Mouse (Mus musculus): ENCODE results near the gene Rnps1. TPM values are rescaled to one million over a fixed set of nuclear protein-coding genes. Genes with fewer than 3 reads are reported as not detected.
"Not testable (repeated sequence)": the region's sequence is repeated elsewhere in the genome, so short reads cannot be mapped to it uniquely, and the experiment has no call there.

The Rnps1 gene
- total RNA-seq (2021) = 72.0 and 76.1 TPM in 2 replicates
- long read RNA-seq, transcript Rnps1-207 (1 exons, 2,106 nt) = minor isoform, 10 of 52 reads
- long read RNA-seq, transcript Rnps1-202 (7 exons, 1,646 nt) = major isoform, 16 of 52 reads
- long read RNA-seq, transcript Rnps1-211 (8 exons, 1,769 nt) = minor isoform, 6 of 52 reads
- long read RNA-seq, transcript Rnps1-203 (9 exons, 1,920 nt) = minor isoform, 9 of 52 reads
- long read RNA-seq, partial matches to known transcripts = 7 of 52 reads
- long read RNA-seq, other reads (novel, unspliced or antisense) = 1 of 52 reads

DNA sequence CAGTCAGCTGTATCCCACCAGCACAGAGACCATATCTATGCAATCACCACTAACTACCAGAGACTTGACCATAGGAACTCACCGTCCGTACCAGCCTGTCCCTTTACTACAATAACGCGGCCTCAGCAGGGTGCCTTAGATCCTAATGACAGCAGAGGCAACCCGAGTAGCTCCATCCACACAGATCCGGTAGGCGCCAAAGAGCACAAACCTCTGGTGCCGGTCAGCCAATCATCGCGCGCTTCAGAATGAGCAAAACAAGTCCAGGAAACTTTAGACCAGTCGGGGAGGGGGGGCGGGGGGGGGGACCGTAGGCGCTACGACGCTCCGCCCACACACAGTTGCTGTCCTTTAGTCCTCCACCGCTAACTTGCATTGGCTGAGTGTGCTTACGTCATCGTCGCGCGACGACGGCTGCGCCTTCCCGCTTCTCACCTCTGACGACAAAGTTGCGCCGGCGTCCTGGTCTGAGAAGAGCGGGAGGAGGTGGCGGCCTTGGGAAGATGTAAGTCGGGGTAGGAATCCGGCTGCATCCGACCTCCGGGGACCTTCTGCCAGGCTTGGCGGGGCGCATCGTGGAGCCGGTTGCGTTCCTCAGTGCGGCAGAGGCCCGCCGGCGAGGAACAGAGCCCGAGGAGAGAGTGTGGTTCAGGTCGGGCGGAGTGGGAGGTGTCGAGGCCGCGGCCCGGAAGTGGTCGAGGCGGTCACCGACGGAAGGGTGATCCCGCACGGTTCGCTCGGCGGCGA, at the start of gene Rnps1:
Gene Rnps1 (plus strand): TSS at position 336 of the 747 bp plus-strand sequence.
- DNase-seq = peak; percentile 94

DNA sequence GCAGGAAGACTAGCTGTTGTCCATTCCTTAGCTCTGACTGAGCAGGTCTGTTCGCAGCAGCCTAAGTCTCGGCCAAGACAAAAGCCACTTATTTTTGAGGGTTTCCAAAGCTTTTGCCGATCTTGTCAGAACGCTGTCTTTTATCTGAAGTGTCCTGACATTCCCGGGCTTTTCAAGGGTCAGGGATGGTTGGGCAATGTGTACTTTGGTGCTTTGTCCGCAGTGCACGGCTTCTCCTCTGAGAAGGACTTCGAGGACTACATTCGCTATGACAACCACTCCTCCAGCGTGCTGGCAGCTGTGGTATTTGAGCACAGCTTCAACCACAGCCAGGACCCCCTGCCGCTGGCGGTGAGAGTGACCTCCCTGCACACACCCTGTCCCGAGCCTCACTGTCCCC, 48.5 kb upstream of the Rnps1 start:
- no peak for DNase-seq

DNA sequence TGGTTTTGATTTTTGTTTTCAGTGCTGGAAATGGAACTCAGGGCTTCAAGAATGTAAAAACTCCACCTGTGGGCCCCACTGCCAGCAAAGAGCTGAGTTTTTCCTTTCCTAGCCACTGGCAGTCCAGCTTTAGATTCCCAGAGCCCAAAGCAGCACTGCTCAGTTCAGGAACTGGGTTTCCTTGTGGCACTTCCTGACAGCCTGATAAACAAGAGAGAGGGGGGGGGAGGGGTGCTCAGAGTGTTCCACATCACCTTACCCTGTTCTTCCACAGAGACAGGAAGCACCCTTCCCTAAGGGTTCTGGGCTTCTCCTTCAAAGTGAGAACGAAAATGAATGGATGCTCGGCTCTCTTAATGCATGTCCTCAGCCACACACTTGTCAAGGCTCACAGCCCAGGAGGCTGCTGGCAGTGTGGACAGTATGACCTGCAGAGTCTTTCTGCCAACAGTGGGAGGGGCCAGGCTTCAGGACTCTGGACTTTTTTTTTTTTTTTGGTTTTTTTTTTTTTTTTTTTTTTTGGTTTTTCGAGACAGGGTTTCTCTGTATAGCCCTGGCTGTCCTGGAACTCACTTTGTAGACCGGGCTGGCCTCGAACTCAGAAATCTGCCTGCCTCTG, 39.2 kb upstream of the Rnps1 start:
- no peak for DNase-seq

DNA sequence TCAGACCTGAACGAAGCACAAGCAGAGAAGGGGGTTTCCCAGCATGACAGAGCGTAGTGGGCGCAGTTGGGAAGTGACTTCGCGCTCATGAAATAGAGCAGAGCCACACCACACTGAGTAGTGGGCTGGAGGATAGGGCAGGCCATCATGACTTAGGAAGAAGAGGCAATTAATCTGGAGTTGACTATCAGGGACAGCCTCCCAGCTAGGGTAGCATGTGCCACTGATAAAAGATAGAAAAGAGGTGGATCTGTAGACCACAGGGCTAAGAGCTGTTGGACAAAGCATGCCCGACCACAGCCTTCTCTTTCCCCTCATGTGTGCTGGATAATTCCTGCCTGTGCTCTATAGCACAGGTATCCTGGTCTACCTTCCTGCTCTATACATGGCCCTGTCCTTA, 38.5 kb upstream of the Rnps1 start:
- DNase-seq = no peak

DNA sequence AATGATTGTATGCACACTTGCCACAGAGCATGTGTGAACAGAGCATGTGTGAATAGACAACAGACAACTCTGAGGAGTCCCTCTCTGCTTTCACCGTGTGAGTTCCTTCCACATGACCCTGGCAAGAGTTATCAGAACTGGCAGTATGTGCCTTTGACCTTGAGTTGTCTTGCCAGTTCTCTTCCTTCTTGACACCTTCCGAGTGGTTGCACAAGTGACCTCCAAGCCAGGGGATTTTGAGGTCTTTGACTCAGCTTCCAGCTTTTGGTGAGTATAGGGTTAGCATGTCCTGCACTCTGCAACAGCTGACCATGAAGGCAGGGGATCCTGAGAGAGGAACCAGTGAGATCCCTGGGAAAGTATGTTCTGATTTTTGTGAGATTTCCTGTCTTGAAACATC, 35.9 kb upstream of the Rnps1 start:
- no peak for DNase-seq

DNA sequence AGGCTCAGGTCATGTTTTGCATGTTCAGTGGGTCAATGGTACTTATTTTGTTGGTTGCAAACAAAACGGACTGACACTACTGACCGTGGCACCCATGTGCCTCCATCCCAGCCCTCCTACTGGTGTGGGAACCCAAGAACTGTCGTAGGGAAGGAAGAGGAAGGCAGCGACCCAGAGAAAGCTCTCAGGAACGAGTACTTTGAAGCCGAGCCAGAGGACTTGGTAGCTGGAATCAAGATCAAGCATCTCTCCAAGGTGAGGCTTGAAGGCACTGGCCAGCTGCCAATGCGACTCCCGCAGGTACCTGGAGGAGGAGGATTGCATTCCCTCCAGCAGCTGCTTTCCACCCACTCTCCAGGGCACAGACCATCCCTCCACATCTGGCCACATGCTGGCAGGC, 30.6 kb upstream of the Rnps1 start:
- DNase-seq = no peak

DNA sequence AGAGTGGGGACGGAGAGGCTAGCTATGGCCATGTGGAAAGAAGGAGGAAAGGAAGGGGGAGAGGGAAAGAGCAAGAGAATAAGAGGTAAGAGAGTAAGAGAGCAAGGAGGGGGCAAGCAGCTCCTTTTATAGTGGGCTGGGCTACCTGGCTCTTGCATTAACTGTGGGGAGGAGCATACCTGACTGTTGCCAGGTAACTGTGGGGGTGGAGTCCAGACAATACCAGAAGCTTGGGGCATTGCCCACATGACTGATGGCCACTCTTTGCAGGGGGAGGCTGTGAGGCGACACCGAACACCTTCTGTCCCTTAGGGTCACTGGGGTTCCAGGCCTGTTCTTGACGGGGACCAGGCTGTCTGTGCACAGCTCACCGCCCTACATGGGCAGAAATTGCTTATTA, 25.7 kb upstream of the Rnps1 start:
- DNase-seq = no peak

DNA sequence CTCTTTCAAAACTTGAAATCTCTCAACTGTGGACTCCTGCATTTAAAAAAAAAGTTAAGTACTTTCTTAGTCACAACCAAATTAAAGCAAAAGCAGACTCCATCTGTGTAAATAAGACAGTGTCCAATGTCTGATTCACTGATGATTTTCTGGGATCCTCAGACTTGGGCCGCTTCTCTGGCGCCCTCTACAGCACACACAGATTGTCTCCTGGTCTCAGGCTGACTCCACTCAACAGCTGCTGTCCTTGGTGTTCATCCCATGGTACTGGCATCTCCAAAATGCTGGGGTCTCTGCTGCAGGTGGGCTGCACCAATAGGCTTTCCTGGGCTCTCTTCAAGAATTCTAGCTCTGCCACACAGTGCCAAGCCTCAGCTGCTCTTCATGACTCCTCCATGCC, 24.5 kb upstream of the Rnps1 start:
- DNase-seq = peak; percentile 70

DNA sequence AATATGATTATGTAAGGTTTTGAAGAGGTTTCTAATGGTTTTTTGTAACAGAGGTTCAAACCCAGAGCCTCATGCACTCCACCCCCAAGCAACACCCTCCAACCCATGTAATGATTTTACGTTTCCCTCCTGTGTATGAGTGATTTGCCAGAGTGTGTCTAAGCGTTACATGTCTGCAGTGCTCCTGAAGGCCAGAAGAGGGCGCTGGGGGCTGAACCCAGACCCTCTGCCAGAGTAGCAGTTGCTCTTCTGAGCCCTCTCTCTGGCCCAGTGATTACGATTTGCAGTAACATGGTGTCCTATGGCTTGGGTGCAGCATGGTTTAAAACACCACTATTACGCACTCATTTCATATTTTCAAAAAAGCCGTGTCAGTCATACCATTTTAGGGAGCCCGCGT, 23.2 kb upstream of the Rnps1 start:
- DNase-seq = no peak

DNA sequence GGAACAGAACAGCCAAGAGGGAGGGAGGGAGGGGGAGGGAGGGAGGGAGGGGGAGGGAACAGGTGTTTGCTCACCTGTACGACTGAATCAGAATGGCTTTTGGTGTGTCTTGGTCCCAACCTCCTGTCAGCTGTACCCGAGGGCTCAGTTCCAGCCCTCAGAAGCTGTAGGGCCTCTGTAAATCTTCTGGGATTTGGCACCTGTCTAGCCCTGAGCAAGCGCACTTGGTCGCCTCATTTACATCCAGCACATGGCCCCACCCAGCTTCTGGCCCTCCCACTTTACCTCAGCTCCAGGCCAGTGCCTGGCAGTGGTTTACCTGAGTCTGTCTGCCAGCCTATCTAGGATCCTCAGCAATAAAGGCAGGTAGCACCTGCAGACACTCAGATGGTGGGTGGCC, 20.8 kb upstream of the Rnps1 start:
- no peak for DNase-seq

DNA sequence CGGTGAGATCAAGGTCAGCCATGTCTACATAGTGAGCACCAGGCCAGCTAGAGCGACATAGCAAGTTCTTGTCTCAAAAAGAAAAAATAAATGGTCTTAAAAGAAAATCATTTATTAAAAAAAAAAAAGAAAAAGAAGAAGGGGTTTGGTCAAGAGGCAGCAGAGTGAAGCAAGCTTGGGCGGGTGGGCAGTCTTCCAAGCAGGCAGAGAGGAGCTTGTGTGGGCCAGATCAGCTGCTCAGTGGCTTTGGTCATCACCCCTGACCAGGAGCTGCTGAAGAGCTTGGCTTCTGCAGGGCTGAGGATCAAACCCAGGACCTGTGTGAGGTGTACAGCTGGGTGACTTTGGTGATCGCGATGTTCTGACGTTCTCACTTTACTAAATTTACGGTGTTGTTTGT, 19.9 kb upstream of the Rnps1 start:
- DNase-seq = peak; percentile 56

DNA sequence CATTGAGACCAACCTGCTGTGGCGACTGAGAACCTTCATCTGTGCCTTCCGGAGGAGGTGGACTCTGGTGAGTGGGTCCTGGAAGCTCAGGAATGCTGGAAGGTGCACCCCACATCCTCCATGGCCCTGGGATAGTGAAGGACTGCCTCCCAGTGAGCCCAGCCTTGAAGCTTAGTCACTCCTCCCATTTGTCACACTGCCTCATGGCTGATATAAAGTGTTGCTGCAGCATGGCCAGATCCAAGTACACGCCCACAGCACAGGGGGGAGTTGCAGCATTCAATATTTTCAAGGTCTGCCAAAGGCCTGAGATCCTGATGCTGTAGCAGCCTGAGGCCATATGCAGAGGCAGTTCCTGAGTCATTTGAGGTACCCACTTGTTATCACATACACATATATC, 12.0 kb upstream of the Rnps1 start:
- DNase-seq = peak; percentile 73

DNA sequence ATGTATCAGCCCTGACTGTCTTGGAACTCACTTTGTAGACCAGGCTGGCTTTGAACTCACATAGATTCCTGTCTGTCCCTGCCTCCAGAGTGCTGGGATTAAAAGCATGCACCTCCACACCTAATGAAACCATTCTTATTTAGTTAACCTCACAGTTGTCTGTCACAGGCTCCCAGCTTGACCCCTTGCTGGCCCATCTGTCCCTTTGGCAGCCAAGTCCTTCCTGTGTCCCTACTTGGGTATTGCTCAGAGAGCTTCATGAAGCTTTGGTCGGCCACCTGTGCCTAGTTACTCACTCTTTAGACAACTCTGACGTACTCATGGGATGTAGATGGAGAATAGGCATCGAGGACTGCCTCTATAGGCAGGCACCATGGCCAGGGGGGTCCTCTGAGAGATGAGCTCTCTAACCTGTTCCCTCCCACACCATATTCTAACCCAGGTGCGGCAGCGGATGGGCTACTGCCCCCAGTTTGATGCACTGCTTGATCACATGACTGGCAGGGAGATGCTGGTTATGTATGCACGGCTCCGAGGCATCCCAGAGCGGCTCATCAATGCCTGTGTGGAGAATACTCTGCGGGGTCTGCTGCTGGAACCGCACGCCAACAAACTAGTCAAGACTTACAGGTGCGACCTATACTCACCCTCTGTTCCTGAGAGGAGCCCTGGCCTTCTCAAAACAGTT, 7.1 kb upstream of the Rnps1 start:
- DNase-seq = no peak

DNA sequence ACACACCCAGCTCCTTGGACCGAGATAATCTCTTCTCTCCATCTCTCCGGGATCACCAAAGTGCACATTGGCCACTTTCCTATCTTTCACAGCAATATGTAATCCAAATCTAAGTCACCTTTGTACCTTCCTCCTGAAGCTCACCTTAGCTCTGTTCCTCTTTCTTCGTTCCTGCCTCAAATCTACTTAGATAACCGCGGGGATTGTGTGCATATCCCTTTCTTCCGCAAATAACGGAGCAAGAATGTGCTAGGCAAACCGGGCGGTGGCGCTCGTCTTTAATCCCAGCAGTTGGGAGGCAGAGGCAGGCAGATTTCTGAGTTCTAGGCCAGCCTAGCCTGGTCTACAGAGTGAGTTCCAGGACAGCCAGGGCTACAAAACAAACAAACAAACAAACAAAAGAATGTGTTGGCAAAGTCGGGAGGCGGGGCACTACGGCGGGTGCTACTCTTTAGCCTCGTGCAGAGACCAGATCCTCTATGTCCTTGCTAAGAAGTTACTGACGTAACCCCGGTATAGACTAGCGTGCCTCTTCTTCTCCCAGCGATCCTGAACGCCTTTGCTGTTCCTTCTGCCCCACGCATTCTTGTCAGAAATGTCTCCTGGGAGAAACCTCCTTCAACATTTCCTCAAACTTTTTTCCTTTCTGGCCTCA, 681 bp upstream of the Rnps1 start:
- DNase-seq = no peak

DNA sequence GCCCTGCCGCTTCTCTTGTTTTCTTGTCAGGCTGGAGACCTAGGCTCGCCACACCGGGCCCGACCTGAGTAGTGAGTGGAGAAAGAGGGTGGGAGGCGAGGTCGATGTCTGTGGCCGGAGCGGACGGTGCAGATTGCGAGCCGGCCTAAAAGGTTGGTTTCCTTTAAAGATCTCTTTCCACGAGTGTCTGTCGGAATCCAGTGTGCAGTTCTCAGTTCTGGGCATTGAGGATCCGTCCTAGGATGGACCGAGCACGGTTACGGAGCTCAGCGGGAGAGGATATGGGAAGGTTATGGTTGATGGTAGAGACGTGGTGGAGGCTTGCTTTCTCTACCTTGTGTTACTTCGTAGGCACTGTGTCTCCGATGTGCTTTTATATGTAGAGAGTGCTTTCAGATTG, 646 bp downstream of the Rnps1 start:
- DNase-seq = no peak

DNA sequence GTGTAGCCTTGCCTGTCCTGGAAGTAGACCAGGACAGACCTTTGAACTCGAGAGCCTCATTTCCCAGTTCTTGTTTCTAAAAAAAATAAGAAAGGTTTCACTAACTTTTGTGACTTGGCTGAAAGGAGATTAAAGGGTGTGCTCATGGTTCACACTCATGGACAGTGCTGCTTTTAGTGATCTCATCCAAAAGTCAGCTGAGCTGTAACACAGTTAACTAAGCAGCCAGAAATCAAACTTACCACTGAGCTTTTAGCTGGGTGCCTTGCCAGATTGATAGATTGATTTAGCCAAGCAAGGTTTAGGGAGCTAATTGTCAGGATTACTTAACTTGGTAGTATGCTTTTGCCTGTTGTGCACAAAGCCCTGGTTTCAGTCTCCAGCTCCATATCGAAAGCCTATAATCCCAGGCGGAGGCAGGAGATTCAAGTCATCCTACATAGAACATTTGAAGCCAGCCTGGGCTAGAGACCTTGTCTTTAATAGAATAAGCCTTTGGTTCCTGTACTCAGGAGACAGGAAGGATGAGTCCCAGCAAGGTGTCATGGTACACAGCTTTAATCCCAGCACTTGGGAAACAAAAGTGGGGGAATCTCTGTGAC, 1.8 kb downstream of the Rnps1 start:
- no peak for DNase-seq

DNA sequence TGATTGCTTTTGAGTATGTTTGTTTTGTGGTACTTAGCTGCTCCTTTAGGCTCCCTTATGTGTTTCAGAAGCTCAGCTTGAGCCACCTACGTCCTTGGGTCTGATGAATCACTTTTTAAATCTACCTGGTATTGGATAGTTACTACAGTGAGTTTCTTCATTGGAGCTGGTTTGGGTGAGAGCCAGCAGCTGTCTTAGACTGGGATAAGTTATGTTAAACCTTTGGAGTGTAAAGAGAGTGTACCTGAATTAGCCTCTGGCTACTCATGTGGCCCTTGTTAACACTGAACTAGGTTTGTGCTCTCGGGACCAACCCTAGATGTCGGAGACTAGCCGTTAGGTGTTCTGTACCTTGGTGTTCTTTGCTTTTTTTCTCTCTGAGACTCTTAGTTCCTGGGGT, 8.7 kb downstream of the Rnps1 start:
- DNase-seq = no peak

DNA sequence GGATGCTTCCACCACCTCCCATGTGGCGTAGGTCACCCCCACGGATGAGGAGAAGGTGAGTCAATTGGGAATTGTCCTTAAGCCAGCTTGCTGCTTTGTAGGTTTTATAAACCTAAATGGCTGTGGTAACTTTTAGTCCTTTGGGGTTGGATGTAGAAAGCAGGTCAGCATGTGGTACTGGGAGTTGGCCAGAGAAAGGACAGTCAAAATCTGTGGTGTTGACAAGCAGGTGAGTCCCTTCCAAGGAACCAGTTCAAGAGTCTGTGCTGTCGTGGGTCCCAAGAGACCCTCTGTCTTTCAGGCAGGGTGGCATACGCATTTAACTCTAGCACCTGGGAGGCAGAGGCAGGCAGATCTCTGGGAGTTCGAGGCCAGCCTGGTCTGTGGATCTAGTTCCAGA, 10.1 kb downstream of the Rnps1 start:
- no peak for DNase-seq

DNA sequence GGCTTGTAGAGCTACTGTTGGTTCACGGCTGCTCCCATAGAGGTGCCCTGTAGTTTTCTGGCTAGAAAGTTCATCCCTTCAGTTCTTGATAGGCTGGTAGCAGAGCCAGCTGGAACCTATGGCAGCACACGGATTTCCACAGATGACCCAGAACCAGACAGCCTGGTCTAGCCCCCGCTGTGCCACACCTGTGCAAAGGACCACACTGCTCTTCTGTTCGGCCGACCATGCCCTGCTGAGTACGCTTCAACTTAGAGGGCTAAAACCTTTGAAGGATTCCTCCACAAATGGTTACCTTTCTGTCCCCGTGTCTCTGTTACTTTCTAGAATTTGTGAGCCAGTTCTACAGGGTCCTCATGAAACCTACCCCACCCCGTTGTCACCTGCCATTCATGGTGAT, 11.0 kb downstream of the Rnps1 start:
- not testable (repeated sequence) for DNase-seq

DNA sequence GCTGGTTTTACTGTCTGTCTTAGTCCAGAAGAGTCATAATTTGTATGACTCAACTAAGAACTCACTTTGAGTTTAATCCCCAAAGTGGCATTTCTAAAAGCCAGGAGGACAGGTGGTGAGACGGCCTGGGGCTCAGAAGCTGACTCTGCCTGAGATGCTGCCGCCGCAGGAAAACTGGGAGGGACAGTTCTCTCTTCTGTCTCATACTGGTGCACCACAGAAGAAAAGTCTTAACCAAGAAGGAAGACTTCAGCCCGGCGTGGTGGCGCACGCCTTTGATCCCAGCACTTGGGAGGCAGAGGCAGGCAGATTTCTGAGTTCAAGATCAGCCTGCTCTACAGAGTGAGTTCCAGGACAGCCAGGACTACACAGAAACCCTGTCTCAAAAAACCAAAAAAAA, 11.5 kb downstream of the Rnps1 start:
- DNase-seq = no peak

DNA sequence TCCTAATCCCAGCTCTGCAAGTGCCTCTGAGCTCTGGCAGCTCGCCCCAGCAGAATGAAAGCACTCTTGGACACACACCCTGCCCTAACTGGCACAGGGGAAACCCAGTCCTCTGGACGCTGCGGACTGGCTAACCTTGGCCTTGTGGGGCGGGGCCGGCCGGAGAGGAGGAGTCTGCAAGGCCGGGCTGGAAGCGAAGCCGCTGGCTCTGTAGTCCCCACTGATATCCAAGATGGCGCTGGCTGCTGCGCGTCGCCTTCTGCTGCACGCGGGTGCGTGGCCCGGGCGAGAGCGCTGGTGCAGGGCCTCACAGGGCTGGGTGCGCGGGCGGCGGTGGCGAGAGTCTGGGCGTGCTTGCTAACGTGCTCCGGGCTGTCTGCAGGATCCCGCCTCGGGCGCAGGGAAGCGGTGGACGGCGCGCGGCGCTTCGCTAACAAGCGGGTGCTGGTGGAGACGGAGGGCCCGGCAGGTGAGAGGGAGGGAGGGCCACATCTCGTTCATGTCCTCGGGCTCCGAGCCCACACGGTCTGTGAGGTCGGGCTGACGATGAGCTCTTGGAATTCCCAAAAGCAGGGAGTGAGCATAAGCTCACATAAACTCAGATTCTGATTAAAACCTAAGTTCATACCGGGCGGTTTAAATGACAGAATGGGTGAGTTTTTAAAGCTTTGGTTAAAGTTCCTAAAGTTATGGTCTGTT, 12.3 kb downstream of the Rnps1 start, which contains the start of gene Eci1:
Gene Eci1 (plus strand): TSS at position 171 of the 699 bp plus-strand sequence.
- DNase-seq = peak; percentile 98

Measured in adrenal gland, postnatal 25 days (tissue).